Mouse (Mus musculus) CD4-positive naive resting alpha-beta T cell, adult 76 days (primary cell): ENCODE measurements around the gene Ovol2. TPM values are rescaled to one million over a fixed set of nuclear protein-coding genes. Genes with fewer than 3 reads are reported as not detected.

Experiments
- total RNA-seq: library from RNA; stranded (reverse); gene quantifications from one replicate; pipeline ENCODE4 v1.2.4, GENCODE M21; 2023

Gene Ovol2
- total RNA-seq, result not detected

GRCm38 (mm10) chr2:144331401-144332302 is at the start of gene Ovol2:
TSS of gene Ovol2 (minus strand) at chr2:144332146.

DNA sequence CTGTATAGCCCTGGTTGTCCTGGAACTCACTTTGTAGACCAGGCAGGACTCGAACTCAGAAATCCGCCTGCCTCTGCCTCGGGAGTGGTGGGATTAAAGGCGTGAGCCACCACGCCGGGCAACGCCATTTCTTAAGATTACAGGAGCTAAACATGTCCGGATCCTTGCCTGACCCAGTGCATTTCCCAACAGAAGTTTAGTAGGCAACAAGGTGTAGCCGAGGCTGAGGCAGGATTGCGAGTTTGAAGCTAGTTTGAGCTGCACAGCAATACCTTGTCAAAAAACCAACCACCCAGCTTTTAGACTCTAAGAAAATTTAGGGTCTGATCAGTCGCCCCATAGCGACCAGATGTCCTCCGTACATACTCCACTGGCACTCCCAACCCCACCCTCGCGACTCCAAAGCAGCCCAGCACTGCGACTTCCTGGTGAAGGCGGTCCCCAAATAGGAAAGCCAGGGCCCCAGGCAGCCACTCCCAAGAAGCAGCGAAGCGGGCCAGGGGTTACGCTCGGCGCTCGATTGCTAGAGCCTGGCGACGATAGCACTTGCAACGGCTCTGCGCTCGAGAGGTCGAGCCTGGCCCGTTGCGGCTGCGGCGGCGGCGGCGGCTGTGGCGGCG is 36.6 kb upstream of the Ovol2 start, which contains the start of the genes Kat14 and Pet117:
Kat14 (plus strand) TSS at position 584 of the 620 bp plus-strand sequence.
Pet117 (plus strand) TSS at position 597 of the 620 bp plus-strand sequence.

DNA sequence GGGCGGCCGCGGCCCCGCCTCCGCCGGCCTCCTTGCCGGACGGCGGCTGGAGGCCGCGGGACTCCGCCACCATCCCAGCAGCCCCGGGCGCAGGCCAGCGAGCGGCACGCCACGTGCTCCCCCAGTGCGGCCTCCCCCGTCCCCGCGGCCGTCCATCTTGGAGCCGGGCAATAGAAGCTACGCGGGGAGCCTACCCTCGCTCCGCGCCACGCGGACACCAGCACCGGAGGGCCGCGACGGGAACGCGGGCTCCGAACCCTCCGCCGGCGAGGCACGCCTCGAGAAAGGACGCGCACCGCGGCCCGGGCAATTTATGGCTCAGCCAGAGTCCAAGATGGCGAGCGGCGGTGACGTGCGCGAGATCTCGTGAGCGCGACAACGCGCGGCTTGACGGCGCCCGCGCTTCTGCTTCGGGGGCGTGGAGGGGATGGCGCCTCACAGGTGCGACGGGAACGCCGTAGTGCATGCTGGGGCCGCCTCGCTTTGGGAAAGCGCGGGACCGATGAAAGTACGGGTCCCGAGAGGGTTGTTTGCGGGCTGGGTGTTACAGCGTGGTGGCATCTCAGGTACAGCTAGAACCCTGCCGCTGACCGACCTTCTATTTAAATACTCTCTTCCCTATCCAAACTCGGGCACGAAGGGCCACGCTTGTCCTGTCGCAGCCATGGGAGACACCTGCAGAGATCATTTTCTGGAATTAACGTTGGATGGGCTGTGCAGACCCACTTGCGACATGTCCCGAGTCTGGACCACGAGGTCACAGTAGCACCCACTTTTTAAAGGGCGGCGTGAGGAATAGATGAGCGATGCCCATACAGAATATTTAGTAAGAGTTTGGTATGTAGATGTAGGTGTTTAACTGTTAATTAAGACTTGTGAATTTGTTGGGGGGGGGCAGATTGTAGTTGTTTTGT is 61.2 kb downstream of the Ovol2 start, which contains the start of the genes Mgme1 and Snx5:
Mgme1 (plus strand) TSS at position 157 of the 914 bp plus-strand sequence.
Snx5 (minus strand) TSS at position 400 of the 914 bp plus-strand sequence.

Other genes with a start within 250 kb of the Ovol2 start
- gene Mgme1, start 61.5 kb downstream of the Ovol2 start, total RNA-seq, result 6.3 TPM
- 489 TPM for gene Snx5, start 61.2 kb downstream of the Ovol2 start, total RNA-seq
- 30.7 TPM for gene Kat14, start 36.8 kb upstream of the Ovol2 start, total RNA-seq
- gene Pet117, start 36.9 kb upstream of the Ovol2 start, total RNA-seq, result not detected
- gene Dzank1, start 195.3 kb upstream of the Ovol2 start, total RNA-seq, result 0.97 TPM
- gene Polr3f, start 195.6 kb upstream of the Ovol2 start, total RNA-seq, result 40.3 TPM
- 2.6 TPM for gene Rbbp9, start 218.7 kb upstream of the Ovol2 start, total RNA-seq
- 66.7 TPM for gene Sec23b, start 224.1 kb upstream of the Ovol2 start, total RNA-seq